Mouse (Mus musculus) kidney, adult 2 months (tissue): ENCODE results near the gene Dnaaf2. TPM values are rescaled to one million over a fixed set of nuclear protein-coding genes. Genes with fewer than 3 reads are reported as not detected.
"Not testable (repeated sequence)": the region's sequence is repeated elsewhere in the genome, so short reads cannot be mapped to it uniquely, and the experiment has no call there.

ENCODE experiments used
- DNase-seq: peaks from one replicate; pipeline ENCODE4 v3.0.0; 2021
- H3K27ac ChIP-seq: fragments of 200-500 bp; 2 replicates; pipeline ENCODE4 v1.5.1; 2012; ENCODE audit warnings: low read depth, low read length, control low read depth, inconsistent platforms; ENCODE audit not compliant: insufficient read depth
- H3K27me3 ChIP-seq: fragments of 200-500 bp; replicated peaks from 2 replicates; pipeline ENCODE4 v1.6.1; 2012; ENCODE audit warnings: mild to moderate bottlenecking, moderate library complexity, low read length, inconsistent platforms; ENCODE audit not compliant: control insufficient read depth, insufficient read depth
- H3K36me3 ChIP-seq: fragments of 200-500 bp; 2 replicates; pipeline ENCODE4 v1.6.1; 2012; ENCODE audit warnings: mild to moderate bottlenecking, moderate library complexity, low read length, inconsistent platforms; ENCODE audit not compliant: control insufficient read depth, insufficient read depth
- H3K4me1 ChIP-seq: fragments of 200-500 bp; 2 replicates; pipeline ENCODE4 v1.6.1; 2011; ENCODE audit warnings: low read length; ENCODE audit not compliant: control insufficient read depth, insufficient read depth
- H3K4me3 ChIP-seq: fragments of 200-500 bp; 2 replicates; pipeline ENCODE4 v1.5.1; 2011; ENCODE audit warnings: mild to moderate bottlenecking, low read depth, low read length, control low read depth; ENCODE audit not compliant: insufficient read depth
- CTCF ChIP-seq: fragments of 200-500 bp; conservative IDR thresholded peaks from 2 replicates; pipeline ENCODE4 v1.5.1; 2011; ENCODE audit warnings: low read depth, mild to moderate bottlenecking, control low read depth, low read length, moderate library complexity, mixed read lengths; ENCODE audit not compliant: insufficient read depth, insufficient read length
- POLR2A ChIP-seq: fragments of 200-500 bp; IDR thresholded peaks from one replicate; pipeline ENCODE4 v1.6.1; 2011; ENCODE audit warnings: low read depth, low read length, control low read depth
- WGBS: fragments of 180-500 bp; shearing (Covaris S2); methylation state at CpG from one replicate; pipeline ENCODE4 v1.1.7; 2018; 5-methylcytosine and 5-hydroxymethylcytosine counted together
- polyA plus RNA-seq: library from polyadenylated mRNA; depleted of rRNA; stranded (reverse); fragments of >200 nt; gene quantifications from 2 replicates; pipeline ENCODE4 v1.2.3, GENCODE M21; 2012

Dnaaf2 gene
- polyA plus RNA-seq, 1 experiment, result 1.5 TPM

- Histone ChIP-seq H3K4me3 (no peak overlapping the region), H3K36me3 (peaks cover 10% of the 10 kb centered on the region), H3K27me3 (no peaks in the 10 kb centered on the region), H3K27ac (no peak overlapping the region), H3K4me1 (peaks cover 6% of the 10 kb centered on the region; the same call in 1 of the 2 replicates)
- 0 out of 2 replicates have a peak, but pooled peaks have one; percentile 19 for TF ChIP-seq CTCF
- no peak for TF ChIP-seq POLR2A
- WGBS, result 3% methylated on average over 9 of the region's 9 CpGs
- peak; percentile 59 for DNase-seq
Observed at GRCm38 (mm10) chr12:69159578-69159940, 38.7 kb downstream of the Dnaaf2 start.

GRCm38 (mm10) chr12:69158765-69159577 lies 39.3 kb downstream of the Dnaaf2 start, which contains the start of gene Rps29:
Rps29 (minus strand) TSS chr12:69159186.
- TF ChIP-seq POLR2A, result peak; percentile 85
- H3K4me1 ChIP-seq, H3K27me3 ChIP-seq: not testable (repeated sequence)
- peak; percentile 99 for DNase-seq
- Histone ChIP-seq H3K36me3 (peaks cover 10% of the 10 kb centered on the region), H3K27ac (peak within 1 kb of the TSS; percentile 84), H3K4me3 (peak within 1 kb of the TSS; percentile 83)
- under 1% methylated on average over 58 of the region's 68 CpGs for WGBS

GRCm38 (mm10) chr12:69158366-69158764 lies 39.9 kb downstream of the Dnaaf2 start:
- no peak for TF ChIP-seq POLR2A
- TF ChIP-seq CTCF, result no peak
- DNase-seq, result no peak
- WGBS, result under 1% methylated on average over 19 of the region's 19 CpGs
- Histone ChIP-seq H3K4me1 (peaks cover 6% of the 10 kb centered on the region; the same call in 1 of the 2 replicates), H3K36me3 (peaks cover 10% of the 10 kb centered on the region), H3K27me3 (no peaks in the 10 kb centered on the region), H3K4me3 (peak overlapping the region; percentile 83), H3K27ac (peak overlapping the region; percentile 84)

- no peaks in the 10 kb centered on the region for H3K27me3 ChIP-seq
- no peak for DNase-seq
- peaks cover 10% of the 10 kb centered on the region for H3K36me3 ChIP-seq
- H3K4me3 ChIP-seq, result no peak overlapping the region
- TF ChIP-seq POLR2A, result no peak
- no peak for TF ChIP-seq CTCF
- peaks cover 6% of the 10 kb centered on the region; the same call in 1 of the 2 replicates for H3K4me1 ChIP-seq
- WGBS, result 96% methylated on average over 2 of the region's 2 CpGs
- no peak overlapping the region for H3K27ac ChIP-seq
Observed at GRCm38 (mm10) chr12:69157107-69157506, 41.1 kb downstream of the Dnaaf2 start.

GRCm38 (mm10) chr12:69156436-69156835 lies 41.8 kb downstream of the Dnaaf2 start:
- Histone ChIP-seq H3K4me3 (no peak overlapping the region), H3K36me3 (peaks cover 10% of the 10 kb centered on the region), H3K4me1 (peaks cover 6% of the 10 kb centered on the region; the same call in 1 of the 2 replicates), H3K27ac (no peak overlapping the region), H3K27me3 (no peaks in the 10 kb centered on the region)
- no peak for TF ChIP-seq CTCF
- TF ChIP-seq POLR2A, result no peak
- WGBS, result 90% methylated on average over 4 of the region's 4 CpGs
- DNase-seq, result no peak

- no peak for TF ChIP-seq POLR2A
- no peak for TF ChIP-seq CTCF
- 90% methylated on average over 2 of the region's 2 CpGs for WGBS
- Histone ChIP-seq H3K27me3 (no peaks in the 10 kb centered on the region), H3K27ac (no peak overlapping the region), H3K4me3 (no peak overlapping the region), H3K36me3 (peaks cover 10% of the 10 kb centered on the region), H3K4me1 (peaks cover 6% of the 10 kb centered on the region; the same call in 1 of the 2 replicates)
- DNase-seq, result no peak
Observed at GRCm38 (mm10) chr12:69155923-69156322, 42.3 kb downstream of the Dnaaf2 start.

GRCm38 (mm10) chr12:69150049-69150448 lies 48.2 kb downstream of the Dnaaf2 start:
- Histone ChIP-seq H3K4me3 (no peak overlapping the region), H3K27me3 (no peaks in the 10 kb centered on the region), H3K4me1 (no peaks in the 10 kb centered on the region), H3K36me3 (no peaks in the 10 kb centered on the region), H3K27ac (no peak overlapping the region)
- TF ChIP-seq POLR2A (no peak), CTCF (no peak)
- no peak for DNase-seq
- 86% methylated on average over 13 of the region's 13 CpGs for WGBS
